Mouse (Mus musculus) embryo, embryonic 11 days (tissue): ENCODE results near the gene Abca9.

Experiments
- DNase-seq: peaks from one replicate; pipeline ENCODE4 v3.0.0-alpha.2; 2015

The Abca9 gene

GRCm38 (mm10) chr11:110060127-110060526 lies 107.9 kb downstream of the Abca9 start:
- DNase-seq, result no peak

DNA sequence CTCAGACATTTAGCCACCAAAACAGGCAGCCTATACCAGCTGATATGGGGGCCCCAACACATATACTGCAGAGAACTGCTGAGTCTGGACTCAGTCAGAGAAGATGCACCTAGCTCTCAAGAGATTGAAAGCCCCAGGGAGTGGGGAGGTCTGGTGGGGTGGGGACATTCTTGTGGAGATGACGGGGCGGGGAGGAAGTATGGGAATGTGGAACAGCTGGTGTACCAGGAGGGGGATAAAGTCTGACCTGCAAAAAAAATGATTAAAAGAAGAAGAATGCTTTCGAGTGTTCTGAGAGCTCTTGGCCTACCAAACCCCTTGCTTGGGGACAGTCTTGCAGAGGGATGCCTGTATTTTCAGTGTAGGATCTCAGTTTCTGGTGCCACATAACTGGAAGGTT lies 114.3 kb downstream of the Abca9 start:
- DNase-seq, result no peak
